Mouse (Mus musculus): ENCODE measurements at regions not wholly inside any gene's neighbourhood (a gene's known extent, or its start where the extent isn't known, plus 50 kb on each side); places are given as distances from the start of the nearest gene placed in this dataset.

DNA sequence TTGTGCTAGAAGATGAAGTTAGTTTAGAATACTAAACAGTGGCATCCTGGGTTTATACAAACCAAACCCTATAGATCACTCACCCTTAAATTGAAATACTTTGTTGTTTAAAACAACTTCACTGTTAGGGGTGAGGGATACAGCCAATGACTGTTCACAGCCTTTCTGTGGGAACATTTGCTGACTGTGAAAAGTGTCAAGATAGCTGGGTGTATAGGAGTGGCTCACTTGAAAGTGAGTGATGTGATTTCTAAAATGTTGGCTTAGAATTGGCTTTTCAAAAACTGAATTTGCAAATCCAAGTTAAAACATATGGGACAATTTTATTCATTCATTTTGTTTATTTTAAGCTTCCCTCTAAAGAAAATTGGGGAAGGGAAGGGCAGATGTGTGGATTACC lies 616.5 kb downstream of the Hace1 start:
- Histone ChIP-seq H3K27ac (replicated peaks; ENCODE audit: low read depth, low read length) (no peak overlapping the region), H3K4me3 (ENCODE audit: insufficient read depth, low read depth, low read length) (no peak overlapping the region), H3K4me1 (ENCODE audit: control insufficient read depth, insufficient read depth, insufficient read length, low read length) (no peaks in the 10 kb centered on the region)

DNA sequence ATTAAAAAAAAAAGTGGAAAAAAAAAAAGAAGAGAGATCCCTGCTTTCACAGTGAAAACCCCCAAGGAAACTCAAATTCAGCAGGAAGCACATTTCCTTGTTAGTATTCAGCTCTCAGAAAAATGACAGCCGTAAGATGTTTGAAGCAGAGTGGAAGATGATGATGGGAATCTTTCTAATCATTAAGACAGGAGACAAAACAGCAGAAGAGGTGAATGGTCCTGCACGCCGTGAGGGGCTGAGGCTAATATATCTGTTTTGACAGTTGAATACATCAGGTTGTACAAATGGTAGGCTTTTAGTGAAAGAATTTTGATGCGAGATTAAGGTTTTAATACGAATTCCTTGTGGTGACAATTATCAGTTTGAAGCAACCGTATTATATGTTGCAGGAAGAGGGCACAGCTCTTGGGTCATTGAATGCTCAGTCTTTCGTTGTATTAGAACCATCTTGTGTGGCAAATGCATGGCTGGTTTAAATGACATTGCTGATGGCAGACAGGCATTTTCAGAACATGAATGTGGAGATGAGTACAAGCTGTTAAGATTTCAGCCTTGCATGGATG lies 649.3 kb downstream of the Hace1 start:
- Histone ChIP-seq H3K27ac (replicated peaks; ENCODE audit: low read depth, low read length) (no peak overlapping the region), H3K4me3 (ENCODE audit: insufficient read depth, low read depth, low read length) (no peak overlapping the region), H3K4me1 (ENCODE audit: control insufficient read depth, insufficient read depth, insufficient read length, low read length) (no peaks in the 10 kb centered on the region)

DNA sequence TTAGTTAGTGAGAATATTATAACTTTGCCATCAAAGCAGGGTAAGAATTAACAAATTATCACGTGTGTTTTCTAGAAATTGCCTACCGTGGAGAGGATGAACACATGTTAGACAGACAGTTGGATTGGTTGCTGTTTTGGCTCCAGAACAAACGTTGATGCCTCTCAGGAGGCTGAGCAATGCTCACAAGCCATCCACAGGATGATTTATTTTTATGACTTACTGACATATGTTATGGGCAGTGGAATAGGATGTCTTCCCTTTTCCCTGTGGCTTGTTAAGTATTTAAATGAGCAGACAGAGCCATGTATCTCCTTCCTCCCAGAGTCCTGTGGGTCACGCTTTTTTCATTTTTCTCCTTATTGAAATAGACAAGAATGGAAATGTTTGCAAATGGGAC lies 652.0 kb downstream of the Hace1 start:
- no peaks in the 10 kb centered on the region for H3K4me1 ChIP-seq (ENCODE audit: control insufficient read depth, insufficient read depth, insufficient read length, low read length)
- no peak overlapping the region for H3K27ac ChIP-seq (replicated peaks; ENCODE audit: low read depth, low read length)
- H3K4me3 ChIP-seq (ENCODE audit: insufficient read depth, low read depth, low read length): no peak overlapping the region

DNA sequence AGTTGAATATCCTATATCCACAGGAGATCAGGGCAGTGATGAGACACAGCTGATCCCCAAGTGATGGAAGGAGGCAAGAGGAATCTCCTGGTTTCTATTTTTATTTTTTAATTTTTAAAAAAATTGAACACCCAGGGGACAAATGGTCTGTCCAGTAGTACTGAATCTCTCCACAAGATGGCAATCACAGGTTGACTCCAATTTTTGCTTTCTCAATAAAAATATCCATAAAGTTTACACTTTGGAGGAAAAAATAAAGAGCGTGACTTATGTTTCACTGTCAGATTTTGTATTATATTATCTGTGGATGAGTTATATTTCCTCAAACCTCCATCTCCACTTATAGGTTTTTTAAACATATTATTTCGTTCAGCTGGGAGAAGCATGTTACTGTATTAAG lies 658.0 kb downstream of the Hace1 start:
- no peak overlapping the region for H3K4me3 ChIP-seq (ENCODE audit: insufficient read depth, low read depth, low read length)
- no peak overlapping the region for H3K27ac ChIP-seq (replicated peaks; ENCODE audit: low read depth, low read length)
- no peaks in the 10 kb centered on the region for H3K4me1 ChIP-seq (ENCODE audit: control insufficient read depth, insufficient read depth, insufficient read length, low read length)

DNA sequence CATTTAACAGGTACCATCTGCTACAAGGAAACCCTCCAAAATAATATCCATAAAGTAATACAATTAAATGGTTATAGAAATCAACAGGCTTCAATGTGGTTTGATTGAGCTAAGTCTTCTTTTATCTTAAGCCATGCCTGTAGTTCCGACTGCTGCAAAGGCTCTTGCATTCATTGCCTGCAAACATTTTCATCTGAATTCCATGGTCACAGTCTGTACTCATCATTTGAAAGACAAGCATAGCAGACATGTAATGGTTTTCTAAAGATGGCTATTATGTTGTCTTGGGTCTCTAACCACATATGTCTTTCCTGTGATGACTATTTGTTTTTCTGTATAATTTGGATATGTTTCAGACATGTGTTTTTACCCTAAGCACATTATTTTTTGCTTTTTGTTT lies 677.9 kb downstream of the Hace1 start:
- Histone ChIP-seq H3K27ac (replicated peaks; ENCODE audit: low read depth, low read length) (no peak overlapping the region), H3K4me1 (ENCODE audit: control insufficient read depth, insufficient read depth, insufficient read length, low read length) (no peaks in the 10 kb centered on the region), H3K4me3 (ENCODE audit: insufficient read depth, low read depth, low read length) (no peak overlapping the region)

DNA sequence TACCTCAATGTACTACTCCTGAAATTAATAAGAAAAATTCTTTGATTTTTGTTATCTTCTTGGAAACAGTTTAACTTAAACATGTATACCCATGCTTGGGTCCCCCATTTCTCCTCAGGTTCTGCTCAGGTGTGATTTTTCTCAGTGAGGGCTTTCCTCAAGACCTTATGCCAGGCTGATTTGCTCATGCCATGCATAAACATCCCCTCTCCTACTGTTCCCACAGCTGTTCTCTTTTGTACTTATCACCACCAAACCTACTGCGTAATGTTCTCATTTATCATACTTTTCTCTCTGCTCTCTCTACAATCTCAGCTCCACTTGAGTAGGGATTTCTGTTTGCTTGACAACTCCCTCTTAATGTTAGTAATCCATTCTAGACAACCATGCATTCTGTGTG lies 692.1 kb downstream of the Hace1 start:
- Histone ChIP-seq H3K4me1 (ENCODE audit: control insufficient read depth, insufficient read depth, insufficient read length, low read length) (no peaks in the 10 kb centered on the region), H3K4me3 (ENCODE audit: insufficient read depth, low read depth, low read length) (no peak overlapping the region), H3K27ac (replicated peaks; ENCODE audit: low read depth, low read length) (no peak overlapping the region)

DNA sequence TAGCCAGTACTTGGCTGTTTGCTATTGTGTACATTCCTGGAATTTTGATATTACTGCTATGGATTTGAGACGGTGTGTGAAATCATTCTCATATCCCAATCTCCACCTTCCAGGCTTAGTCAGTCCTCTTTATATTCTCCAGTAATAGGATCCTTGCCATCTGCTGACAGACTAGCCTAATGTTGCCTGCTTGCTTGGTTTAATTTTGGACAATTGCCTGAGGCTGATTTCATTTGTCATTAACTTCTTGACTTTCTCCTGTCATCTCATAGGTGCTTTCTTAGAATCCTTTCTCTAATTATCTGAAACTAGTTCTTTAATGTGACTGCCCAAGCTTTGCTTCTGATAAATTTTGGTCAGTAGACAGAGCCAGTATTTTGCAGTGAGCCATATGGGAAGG lies 696.2 kb downstream of the Hace1 start:
- H3K4me3 ChIP-seq (ENCODE audit: insufficient read depth, low read depth, low read length): no peak overlapping the region
- H3K4me1 ChIP-seq (ENCODE audit: control insufficient read depth, insufficient read depth, insufficient read length, low read length): no peaks in the 10 kb centered on the region
- H3K27ac ChIP-seq (replicated peaks; ENCODE audit: low read depth, low read length): no peak overlapping the region

DNA sequence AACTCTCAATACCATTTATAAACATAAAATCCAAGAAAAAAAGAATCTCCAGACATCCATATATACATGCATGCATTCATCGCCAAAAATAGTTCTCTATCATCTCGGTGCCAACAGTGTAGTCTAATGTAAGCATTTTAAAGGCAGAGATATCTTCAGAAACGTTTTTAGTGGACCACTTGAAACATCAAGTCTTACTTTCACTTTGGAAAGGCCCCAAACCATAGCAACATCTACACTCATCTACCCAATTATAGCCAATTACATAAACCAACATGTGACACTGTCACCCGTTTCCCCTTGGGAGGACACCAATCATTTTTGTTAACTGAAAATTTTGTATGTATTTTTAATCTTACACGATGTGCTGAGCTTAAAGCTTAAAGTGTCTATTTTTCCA lies 716.7 kb downstream of the Hace1 start:
- no peaks in the 10 kb centered on the region for H3K4me1 ChIP-seq (ENCODE audit: control insufficient read depth, insufficient read depth, insufficient read length, low read length)
- no peak overlapping the region for H3K27ac ChIP-seq (replicated peaks; ENCODE audit: low read depth, low read length)
- no peak overlapping the region for H3K4me3 ChIP-seq (ENCODE audit: insufficient read depth, low read depth, low read length)

DNA sequence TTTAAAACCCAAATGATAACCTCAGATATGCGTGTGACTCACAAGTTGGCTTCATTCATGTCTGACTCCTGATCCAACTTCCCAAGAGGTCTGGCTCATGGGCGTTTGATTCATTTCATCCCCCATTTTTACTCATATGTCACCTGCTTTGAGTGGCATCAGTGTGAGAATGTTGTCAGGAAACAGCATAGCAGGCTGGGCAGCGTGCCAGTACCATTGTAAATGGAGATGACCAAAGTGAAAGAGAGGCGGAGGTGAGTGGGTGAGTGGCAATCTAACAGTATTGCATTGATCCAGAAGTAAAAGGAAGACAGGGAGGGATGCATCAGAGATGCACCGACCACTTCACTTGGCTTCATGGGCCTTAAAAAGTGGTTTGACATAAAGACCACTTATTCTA lies 720.7 kb downstream of the Hace1 start:
- H3K4me1 ChIP-seq (ENCODE audit: control insufficient read depth, insufficient read depth, insufficient read length, low read length): no peaks in the 10 kb centered on the region
- no peak overlapping the region for H3K27ac ChIP-seq (replicated peaks; ENCODE audit: low read depth, low read length)
- no peak overlapping the region for H3K4me3 ChIP-seq (ENCODE audit: insufficient read depth, low read depth, low read length)

DNA sequence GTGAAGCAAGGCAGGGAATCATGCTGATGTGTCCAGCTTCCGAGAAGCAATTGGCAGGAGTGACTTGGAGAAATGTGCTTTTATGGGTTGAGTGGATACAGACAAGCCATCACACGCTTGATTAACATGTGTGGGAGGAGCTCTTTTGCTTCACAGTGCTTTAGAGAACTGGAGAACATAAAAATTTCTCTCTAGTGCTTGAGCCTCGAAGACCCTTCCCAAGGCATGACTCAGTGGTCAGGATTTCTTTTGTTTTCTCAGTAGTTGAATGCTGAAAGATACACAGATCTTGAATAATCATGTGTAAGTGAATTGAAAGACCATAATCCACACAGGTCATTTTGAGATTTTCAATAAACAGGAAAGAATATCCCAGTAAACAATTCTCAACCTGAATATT lies 721.9 kb downstream of the Hace1 start:
- Histone ChIP-seq H3K27ac (replicated peaks; ENCODE audit: low read depth, low read length) (no peak overlapping the region), H3K4me3 (ENCODE audit: insufficient read depth, low read depth, low read length) (no peak overlapping the region), H3K4me1 (ENCODE audit: control insufficient read depth, insufficient read depth, insufficient read length, low read length) (no peaks in the 10 kb centered on the region)

DNA sequence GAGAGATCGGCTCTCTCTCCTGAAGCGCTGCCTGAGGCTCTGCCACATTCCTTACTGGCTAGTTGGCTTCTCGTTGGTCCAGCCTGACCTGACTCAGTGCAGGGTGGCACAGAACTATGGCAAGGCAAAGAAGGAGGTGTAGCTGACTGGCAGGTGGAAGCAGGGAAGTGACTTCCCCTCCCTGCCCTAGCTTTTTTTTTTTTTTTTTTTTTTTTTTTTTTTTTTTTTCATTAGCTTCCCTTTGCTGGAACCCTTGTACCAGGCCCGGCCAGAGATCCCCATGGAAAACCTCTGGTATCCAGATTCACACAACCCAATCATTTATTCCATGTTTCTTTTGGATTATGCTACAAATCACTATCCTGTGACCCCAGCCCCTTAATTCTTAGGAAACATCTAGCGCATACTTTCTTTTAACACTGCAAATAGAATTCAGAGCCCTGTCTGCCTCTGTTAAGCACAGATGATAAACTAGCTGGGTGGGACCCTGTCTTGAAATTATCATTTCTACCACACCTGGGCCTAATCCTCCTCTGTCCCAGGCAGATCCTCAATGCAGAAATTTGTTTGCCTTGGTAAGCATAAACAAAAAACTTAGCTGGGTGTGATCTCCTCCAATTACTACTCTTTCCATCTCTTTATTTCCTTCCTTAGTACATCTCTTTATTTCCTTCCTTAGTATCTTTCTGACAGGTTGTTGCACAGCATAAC lies 742.9 kb downstream of the Hace1 start:
- Histone ChIP-seq H3K4me1 (ENCODE audit: control insufficient read depth, insufficient read depth, insufficient read length, low read length) (no peaks in the 10 kb centered on the region), H3K4me3 (ENCODE audit: insufficient read depth, low read depth, low read length) (no peak overlapping the region), H3K27ac (replicated peaks; ENCODE audit: low read depth, low read length) (no peak overlapping the region)

DNA sequence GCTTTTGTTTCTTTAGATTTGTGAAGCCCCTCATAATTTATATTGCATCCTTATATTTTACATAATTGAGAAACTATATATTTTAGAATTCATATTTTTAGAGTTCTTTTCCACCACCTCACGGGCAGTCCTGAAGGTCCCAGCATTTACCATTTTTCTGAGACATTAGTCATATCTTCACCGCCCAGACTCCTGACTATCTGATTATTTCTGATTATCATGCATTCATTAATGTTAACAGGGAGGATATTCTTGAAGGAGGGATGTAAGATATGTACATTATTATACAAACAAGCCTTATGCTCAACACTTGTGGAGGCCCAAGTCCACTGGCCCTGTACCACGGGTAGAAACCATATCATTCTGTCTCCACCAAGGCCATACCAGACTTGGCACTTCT lies 743.4 kb downstream of the Hace1 start:
- H3K4me1 ChIP-seq (ENCODE audit: control insufficient read depth, insufficient read depth, insufficient read length, low read length): no peaks in the 10 kb centered on the region
- H3K27ac ChIP-seq (replicated peaks; ENCODE audit: low read depth, low read length): no peak overlapping the region
- H3K4me3 ChIP-seq (ENCODE audit: insufficient read depth, low read depth, low read length): no peak overlapping the region

DNA sequence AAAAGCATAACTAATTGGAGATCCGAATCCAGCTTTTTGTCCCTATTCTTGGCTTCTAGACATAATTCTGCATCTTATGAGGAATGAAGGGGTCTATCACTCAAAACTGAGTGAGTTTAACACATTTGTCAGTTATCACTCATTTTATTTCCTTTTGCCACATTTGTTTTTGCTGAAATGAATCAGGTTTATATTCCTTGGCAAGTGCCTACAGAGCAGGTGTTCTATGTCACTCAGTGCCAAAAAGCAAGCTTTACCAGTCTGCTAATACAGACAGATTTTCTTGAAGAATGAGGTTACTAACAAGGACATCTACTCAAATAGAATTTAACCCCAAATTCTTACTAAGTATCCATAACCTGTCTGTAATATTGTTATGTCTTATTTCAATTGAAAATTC lies 751.4 kb downstream of the Hace1 start:
- no peak overlapping the region for H3K27ac ChIP-seq (replicated peaks; ENCODE audit: low read depth, low read length)
- no peak overlapping the region for H3K4me3 ChIP-seq (ENCODE audit: insufficient read depth, low read depth, low read length)
- H3K4me1 ChIP-seq (ENCODE audit: control insufficient read depth, insufficient read depth, insufficient read length, low read length): no peaks in the 10 kb centered on the region

DNA sequence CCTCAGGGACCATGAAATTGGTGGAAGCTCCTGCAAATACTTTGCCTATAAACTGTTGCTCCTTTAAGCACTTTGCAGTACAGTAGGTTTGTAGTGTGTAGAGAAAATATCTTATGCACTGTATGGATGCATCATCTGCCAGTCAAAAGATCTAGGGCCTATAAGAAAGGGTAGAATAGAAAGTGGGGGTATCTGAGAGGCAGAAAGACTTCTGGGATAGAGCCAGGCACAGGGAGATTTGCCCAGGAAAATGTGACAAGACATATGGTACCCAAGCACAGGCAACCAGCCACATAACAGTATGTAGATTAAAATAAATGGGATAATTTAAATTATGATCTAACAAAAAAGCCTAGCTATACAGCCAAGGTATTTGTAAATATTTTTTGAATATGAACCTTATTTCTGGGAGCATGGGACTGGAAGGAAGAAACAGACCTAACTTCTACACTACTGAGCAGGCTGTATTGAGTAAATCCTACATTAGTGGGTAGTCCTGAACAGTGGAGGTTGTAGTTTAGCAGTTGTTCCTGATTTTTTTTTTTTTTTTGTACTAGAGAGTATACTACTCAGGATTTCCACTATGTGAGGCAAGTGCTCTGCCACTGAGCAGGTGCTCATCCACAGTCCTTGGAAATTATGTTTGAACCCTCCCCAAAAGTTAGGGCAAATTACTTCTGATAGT lies 754.1 kb downstream of the Hace1 start:
- H3K4me3 ChIP-seq (ENCODE audit: insufficient read depth, low read depth, low read length): no peak overlapping the region
- H3K4me1 ChIP-seq (ENCODE audit: control insufficient read depth, insufficient read depth, insufficient read length, low read length): no peaks in the 10 kb centered on the region
- no peak overlapping the region for H3K27ac ChIP-seq (replicated peaks; ENCODE audit: low read depth, low read length)

DNA sequence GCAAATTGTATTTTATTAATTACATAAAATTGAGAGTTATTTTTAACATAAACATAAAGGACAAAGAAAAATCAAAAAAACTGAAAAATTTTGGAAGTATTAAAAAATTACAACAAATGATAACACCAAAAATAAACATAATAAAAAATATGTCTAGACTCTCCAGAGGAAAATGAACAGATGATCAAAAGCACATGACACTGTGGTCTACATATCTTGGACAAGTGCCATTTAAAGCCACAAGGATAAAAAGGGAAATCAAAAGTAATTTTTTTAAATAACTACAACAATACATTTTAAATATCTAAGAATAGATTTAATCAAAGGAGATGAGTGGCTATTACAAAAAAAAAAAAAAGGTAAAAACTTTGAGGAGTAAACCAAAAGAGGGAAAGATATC lies 755.6 kb downstream of the Hace1 start:
- H3K4me3 ChIP-seq (ENCODE audit: insufficient read depth, low read depth, low read length): no peak overlapping the region
- no peak overlapping the region for H3K27ac ChIP-seq (replicated peaks; ENCODE audit: low read depth, low read length)
- H3K4me1 ChIP-seq (ENCODE audit: control insufficient read depth, insufficient read depth, insufficient read length, low read length): no peaks in the 10 kb centered on the region

DNA sequence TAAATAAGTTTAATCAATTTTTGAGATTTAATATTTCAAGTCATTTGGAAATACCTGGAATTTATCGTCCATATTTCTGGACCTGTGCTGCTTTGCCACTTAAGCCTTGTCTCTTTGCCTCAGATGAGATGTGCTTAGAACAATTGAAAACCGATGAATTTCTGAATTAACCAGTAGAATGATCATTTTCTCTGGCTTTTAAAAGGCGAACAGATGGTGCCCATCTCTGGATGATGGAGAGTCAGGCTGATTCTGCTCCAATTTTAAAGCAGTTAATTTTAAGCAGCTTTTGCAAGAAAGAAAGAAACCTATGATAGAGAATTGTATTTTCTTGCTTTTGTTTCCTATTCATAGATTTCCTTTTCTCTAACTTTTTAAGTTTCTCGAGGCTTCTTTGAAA lies 767.7 kb downstream of the Hace1 start:
- H3K4me3 ChIP-seq (ENCODE audit: insufficient read depth, low read depth, low read length): no peak overlapping the region
- H3K4me1 ChIP-seq (ENCODE audit: control insufficient read depth, insufficient read depth, insufficient read length, low read length): no peaks in the 10 kb centered on the region

More for the DNA sequence above, 767.7 kb downstream of the Hace1 start:
- no peak overlapping the region for H3K27ac ChIP-seq (replicated peaks; ENCODE audit: low read depth, low read length)

Data from brown adipose tissue, adult 24 weeks (tissue).